Mouse (Mus musculus): ENCODE results near the gene Rasa1. TPM values are rescaled to one million over a fixed set of nuclear protein-coding genes. Genes with fewer than 3 reads are reported as not detected.
A peak's percentile ranks its signal among the peaks of the same experiment; 100 is the strongest.

Rasa1 gene
- total RNA-seq (2015; ENCODE audit: low replicate concordance) (14.6 and 29.4 TPM in 2 replicates), total RNA-seq (2017; ENCODE audit: low replicate concordance) (28.4 and 30.9 TPM in 2 replicates)

GRCm38 (mm10) chr13:85288843-85289713, at the start of gene Rasa1:
Rasa1 (minus strand) TSS chr13:85289130.
- ATAC-seq (replicated peaks; ENCODE audit: low FRiP score, poor library complexity, severe bottlenecking) = peak; percentile 95

- ATAC-seq (replicated peaks; ENCODE audit: low FRiP score, poor library complexity, severe bottlenecking) = no peak
Measured at GRCm38 (mm10) chr13:85311547-85311946, 22.6 kb upstream of the Rasa1 start.

GRCm38 (mm10) chr13:85310968-85311367, 22.0 kb upstream of the Rasa1 start:
- ATAC-seq (replicated peaks; ENCODE audit: low FRiP score, poor library complexity, severe bottlenecking) = no peak

- ATAC-seq (replicated peaks; ENCODE audit: low FRiP score, poor library complexity, severe bottlenecking) = no peak
Measured at GRCm38 (mm10) chr13:85310483-85310882, 21.6 kb upstream of the Rasa1 start.

GRCm38 (mm10) chr13:85306039-85306438, 17.1 kb upstream of the Rasa1 start:
- ATAC-seq (replicated peaks; ENCODE audit: low FRiP score, poor library complexity, severe bottlenecking) = no peak

GRCm38 (mm10) chr13:85290651-85291050, 1.7 kb upstream of the Rasa1 start:
- ATAC-seq (replicated peaks; ENCODE audit: low FRiP score, poor library complexity, severe bottlenecking) = no peak

DNA sequence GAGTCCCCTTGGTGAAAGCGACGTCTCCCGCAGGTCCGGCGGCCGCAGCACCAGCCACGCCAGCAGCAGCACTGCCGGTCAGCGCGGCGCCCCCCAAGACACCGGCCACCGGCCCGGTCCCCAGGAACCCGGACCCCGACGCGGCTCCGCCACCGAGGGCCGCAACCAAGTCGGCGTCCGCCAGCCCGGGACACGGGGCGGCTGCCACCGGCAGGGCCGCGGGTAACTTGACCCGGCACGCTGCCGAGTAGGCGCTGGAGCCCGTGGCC, 422 bp downstream of the Rasa1 start:
- ATAC-seq (replicated peaks; ENCODE audit: low FRiP score, poor library complexity, severe bottlenecking) = no peak

DNA sequence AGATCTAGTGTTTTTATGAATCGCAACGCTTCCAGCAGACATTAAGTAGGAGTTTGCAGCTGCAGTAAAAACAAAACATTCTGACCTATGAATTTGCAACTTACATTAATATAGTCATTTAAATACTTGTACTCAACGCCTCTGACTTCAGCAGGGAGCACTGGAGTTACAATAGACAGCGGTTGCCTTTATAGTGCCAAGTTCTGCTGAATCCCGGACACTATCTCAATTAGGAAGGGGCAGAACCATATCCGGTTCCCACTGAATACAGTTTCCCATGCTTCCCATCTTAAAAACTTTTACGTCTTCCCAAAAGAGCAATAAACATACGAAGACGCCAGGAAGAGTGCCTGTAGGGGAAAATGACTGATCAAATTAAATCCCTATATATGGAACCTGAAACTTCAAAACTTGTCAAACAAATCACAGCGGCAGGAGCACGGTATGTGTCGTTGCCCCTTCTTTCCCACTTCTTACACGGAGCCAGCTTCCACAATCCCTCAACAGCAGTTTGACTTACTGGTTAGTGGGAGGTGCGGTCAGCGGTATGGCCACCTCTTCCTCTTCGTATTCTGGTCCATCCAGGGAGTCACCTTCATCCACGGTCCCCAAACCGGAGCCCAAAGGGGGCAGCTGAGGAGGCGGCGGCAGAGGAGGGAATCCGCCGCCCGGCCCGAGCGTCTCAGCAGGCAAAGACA, 905 bp downstream of the Rasa1 start:
- ATAC-seq (replicated peaks; ENCODE audit: low FRiP score, poor library complexity, severe bottlenecking) = 0 out of 2 replicates have a peak, but pooled peaks have one; percentile 23

DNA sequence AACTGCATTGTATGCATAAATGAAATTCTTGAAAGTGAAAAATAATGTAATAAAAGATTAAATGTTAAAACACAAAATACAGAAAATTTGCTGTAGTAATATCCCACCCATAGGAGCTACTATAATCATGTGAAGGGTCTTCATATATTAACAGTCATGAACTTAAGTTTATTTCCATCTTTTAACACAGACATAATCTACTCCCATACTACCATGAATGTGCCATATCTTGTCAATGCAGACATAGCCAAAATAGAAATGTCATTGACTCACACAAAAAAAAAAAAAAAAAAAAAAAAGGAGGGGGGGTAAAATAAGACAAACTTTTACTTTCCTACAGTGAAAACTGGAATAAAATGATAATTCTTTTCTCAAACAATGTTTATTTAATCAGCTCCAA, 6.3 kb downstream of the Rasa1 start:
- no peak for ATAC-seq (replicated peaks; ENCODE audit: low FRiP score, poor library complexity, severe bottlenecking)

DNA sequence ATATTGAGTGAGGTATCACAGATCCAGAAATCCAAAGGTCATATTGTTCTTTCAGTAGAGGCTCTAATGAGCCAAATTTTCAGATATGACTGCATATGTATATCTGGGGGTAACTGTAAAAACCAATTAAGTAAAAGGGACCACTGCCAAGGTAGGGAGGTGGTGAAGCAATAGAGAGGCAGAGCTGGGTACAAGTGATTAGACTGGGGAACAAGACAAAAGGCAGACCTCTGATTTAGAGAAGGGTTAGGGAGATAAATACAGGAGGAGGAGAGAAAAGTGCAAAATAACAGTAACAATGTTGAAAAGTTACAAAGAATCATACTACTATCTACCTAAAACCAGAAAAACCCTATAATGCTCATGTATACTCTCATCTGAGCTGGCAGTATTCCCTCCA, 10.0 kb downstream of the Rasa1 start:
- ATAC-seq (replicated peaks; ENCODE audit: low FRiP score, poor library complexity, severe bottlenecking) = no peak

- no peak; the same call in 1 of the 2 replicates for ATAC-seq (replicated peaks; ENCODE audit: low FRiP score, poor library complexity, severe bottlenecking)
Measured at GRCm38 (mm10) chr13:85274572-85274971, 14.4 kb downstream of the Rasa1 start.

DNA sequence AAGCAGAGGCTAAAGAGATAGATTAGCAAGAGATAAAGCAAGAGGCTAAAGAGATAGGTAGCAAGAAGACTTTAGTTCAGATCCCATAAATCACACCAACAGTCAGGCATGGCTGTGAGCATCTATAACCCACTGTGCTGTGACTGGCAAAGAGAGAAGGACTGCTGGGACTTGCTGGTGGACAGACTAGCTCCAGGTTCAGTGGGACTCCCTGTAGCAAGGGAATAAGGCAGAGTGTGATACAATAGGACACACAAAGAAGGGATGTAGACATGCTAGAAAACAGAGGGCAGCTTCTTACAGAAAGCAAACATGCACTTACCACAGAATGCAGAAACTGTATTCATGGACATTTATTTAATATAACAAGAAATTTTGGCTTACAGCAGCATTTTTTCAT, 15.1 kb downstream of the Rasa1 start:
- ATAC-seq (replicated peaks; ENCODE audit: low FRiP score, poor library complexity, severe bottlenecking) = no peak

- ATAC-seq (replicated peaks; ENCODE audit: low FRiP score, poor library complexity, severe bottlenecking) = no peak
Measured at GRCm38 (mm10) chr13:85238760-85239159, 50.2 kb downstream of the Rasa1 start.

DNA sequence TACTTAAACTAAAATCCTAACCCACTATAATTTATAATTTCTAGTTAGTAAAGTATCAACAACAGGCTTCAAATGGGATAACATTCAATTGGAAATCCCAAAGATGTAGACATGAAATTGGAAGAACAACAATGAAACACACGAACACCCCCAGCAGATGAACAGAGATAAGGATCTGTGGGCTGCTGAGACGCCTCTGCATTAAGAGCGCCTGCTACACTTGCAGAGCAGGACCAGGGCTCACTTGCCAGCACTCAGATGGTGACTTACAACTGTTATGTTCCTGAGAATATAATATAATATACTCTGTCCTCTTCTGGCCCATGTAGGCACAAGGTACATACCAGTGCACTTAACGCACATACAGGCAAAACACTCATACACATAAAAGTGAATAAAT, 70.3 kb downstream of the Rasa1 start:
- ATAC-seq (replicated peaks; ENCODE audit: low FRiP score, poor library complexity, severe bottlenecking) = no peak

GRCm38 (mm10) chr13:85210353-85210752, 78.6 kb downstream of the Rasa1 start:
- ATAC-seq (replicated peaks; ENCODE audit: low FRiP score, poor library complexity, severe bottlenecking) = no peak

DNA sequence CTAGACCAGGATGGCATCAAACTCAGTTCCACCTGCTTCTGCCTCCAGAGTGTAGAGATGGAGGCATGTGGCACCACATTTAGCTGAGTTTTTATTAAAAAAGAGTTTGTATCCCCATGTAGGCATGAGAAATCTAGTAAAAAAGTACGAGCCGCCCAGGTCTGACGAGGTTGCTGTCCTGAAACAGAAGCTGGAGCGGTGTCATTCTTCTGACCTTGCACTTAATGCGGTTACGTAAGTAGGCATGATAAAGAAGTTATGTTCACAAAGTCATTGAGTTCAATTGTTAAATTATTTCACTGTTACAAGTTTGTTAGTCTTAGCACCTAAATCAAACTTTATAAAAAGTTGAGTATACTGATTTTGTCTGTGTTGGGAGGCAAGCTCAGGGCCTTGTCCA, 80.3 kb downstream of the Rasa1 start:
- no peak for ATAC-seq (replicated peaks; ENCODE audit: low FRiP score, poor library complexity, severe bottlenecking)

DNA sequence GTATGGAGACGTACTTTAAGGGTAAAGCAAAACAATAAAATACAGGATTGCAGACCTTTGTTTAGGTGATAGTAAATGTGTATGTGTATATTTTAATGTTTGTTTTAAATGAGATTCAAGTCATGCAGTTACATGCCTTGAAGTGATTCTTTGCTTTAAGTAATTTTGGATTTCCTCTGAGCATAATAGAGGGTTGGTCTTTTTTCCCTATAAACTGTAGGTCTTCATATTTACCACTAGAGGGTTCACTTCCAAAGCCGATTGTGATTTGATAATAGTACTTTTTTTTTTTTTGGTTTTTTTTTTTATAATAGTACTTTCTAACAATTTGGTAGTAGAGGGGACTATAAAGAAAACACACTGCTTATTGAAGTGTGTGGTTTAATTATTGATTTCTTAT, 81.4 kb downstream of the Rasa1 start:
- no peak for ATAC-seq (replicated peaks; ENCODE audit: low FRiP score, poor library complexity, severe bottlenecking)

DNA sequence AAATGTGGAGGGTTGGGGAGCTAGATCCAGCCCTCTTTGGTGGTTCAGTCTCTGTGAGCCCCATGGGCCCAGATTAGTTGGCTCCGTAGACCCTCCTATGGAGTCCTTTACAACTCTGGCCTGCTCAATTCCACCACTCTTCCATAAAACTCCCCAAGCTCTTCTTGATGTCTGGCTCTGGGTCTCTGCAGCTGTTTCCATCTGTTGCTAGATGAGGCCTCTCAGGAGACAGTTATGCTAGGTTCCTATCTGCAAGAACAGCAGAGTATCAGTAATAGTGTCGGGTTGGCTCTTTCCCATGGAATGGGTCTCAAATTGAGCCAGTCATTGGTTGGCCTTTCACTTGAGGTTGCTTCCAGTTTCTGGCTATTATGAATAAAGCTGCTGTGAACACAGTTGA, 97.7 kb downstream of the Rasa1 start:
- no peak for ATAC-seq (replicated peaks; ENCODE audit: low FRiP score, poor library complexity, severe bottlenecking)

- peak; percentile 72 for ATAC-seq (replicated peaks; ENCODE audit: low FRiP score, poor library complexity, severe bottlenecking)
Measured at GRCm38 (mm10) chr13:85189644-85190121, 99.2 kb downstream of the Rasa1 start.

GRCm38 (mm10) chr13:85188903-85189643, 99.9 kb downstream of the Rasa1 start, which contains the start of gene Ccnh:
Ccnh (plus strand) TSS chr13:85189408.
- peak; percentile 99 for ATAC-seq (replicated peaks; ENCODE audit: low FRiP score, poor library complexity, severe bottlenecking)
